Mouse (Mus musculus) layer of hippocampus, adult 2 months (tissue): Measurements from ENCODE around the gene Leng8. TPM values are rescaled to one million over a fixed set of nuclear protein-coding genes. Genes with fewer than 3 reads are reported as not detected.

Experiments used
- DNase-seq, 2 experiments: peaks; one replicate each; pipeline ENCODE4 v3.0.0; 2022; ENCODE audit warnings: low spot score in 2 of 2
- H3K27ac ChIP-seq: fragments of 200-600 bp; 2 replicates; pipeline ENCODE4 v1.8.1; 2022
- H3K4me3 ChIP-seq: fragments of 200-600 bp; 2 replicates; pipeline ENCODE4 v1.8.1; 2022; ENCODE audit warnings: mild to moderate bottlenecking
- CTCF ChIP-seq: fragments of 200-600 bp; conservative IDR thresholded peaks from 2 replicates; pipeline ENCODE4 v1.8.1; 2022; ENCODE audit warnings: antibody characterized with exemption, mild to moderate bottlenecking, moderate library complexity
- total RNA-seq, 2 experiments: library from RNA; stranded (reverse); gene quantifications; 2 replicates each; pipeline ENCODE4 v1.2.3; 2021

The Leng8 gene
- total RNA-seq, 2 experiments from 2014 or later, result 189 to 218 TPM

DNA sequence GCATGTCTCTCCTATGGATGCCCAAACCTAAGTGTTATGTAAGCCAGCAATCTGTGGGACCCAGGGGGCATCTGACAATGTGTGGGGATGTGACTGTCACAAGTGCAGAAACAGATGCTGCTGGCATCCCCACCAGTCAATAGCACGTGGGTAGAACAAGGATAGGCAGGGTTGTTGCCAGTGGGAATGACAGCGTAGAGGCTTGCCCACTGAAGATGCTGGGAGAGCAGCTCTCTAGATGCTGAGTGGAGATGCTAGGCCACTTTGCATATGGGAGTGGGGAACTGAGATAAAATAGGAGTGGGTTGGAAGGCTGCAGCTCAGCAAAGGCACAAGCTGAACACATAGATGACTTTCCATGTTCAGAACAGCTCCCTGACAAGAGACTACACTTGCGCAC, 4.3 kb upstream of the Leng8 start:
- H3K27ac ChIP-seq, result peak overlapping the region; percentile 99
- no peak for TF ChIP-seq CTCF
- DNase-seq, result peak; percentile 57 to 80

DNA sequence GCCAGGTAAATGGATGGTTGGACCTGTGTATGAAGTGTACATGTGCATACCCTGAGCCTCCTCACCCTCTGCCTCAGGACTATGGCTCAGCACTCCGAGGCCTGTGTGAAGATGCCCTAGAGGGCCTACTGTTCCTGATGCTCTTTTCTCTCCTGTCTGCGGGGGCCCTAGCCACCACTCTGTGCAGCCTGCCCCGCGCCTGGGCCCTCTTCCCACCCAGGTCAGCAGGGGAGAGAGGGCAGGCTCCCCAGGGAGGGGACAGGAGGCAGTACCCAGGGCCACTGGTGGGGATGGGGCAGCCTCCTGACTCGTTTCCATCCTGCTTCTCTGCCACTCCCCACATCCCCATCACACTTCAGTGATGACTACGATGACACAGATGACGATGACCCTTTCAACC, 3.8 kb upstream of the Leng8 start:
- H3K27ac ChIP-seq, result peak overlapping the region; percentile 99
- DNase-seq, result no peak
- no peak overlapping the region; the same call in 1 of the 2 replicates for H3K4me3 ChIP-seq
- no peak for TF ChIP-seq CTCF

More for the DNA sequence above, 4.3 kb upstream of the Leng8 start:
- H3K4me3 ChIP-seq, result no peak overlapping the region; the same call in 1 of the 2 replicates

DNA sequence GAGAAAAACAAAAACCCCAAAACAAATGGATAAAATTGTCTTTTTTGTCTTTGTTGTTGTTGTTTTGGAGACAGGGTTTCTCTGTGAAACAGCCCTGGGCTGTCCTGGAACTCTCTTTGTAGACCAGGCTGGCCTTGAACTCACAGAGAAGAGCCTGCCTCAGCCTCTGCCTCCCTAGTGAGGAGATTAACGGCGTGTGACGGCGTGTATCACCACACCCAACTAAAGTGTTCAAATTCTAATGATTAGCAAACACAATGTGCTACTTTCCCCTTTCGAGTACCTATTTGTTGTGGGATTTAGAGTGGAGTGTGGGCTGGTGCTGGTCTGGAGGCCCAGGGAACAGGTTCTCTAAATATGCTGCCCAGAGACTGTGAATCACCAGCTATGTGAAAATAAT, 1.9 kb upstream of the Leng8 start:
- TF ChIP-seq CTCF, result no peak
- H3K27ac ChIP-seq, result peak overlapping the region; percentile 99
- DNase-seq, result no peak

DNA sequence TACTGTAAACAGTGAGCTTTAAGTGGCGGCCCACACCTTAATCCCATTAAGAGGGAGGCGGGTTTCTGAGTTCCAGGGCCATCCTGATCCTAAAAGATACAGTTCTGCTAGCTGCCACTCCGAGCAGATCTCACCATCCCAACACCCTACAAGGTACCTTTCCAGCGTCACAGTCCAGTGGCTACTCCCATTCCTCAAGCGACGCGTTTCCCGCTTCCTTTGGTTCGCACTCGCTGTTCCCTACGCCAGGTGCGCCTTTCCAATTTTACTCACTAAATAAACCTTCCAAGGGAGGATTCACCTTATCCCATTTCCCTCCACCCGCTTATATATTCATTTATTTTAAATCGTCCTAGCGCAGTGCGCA, 452 bp upstream of the Leng8 start:
- H3K4me3 ChIP-seq, result peak overlapping the region; percentile 99
- peak overlapping the region; percentile 98 for H3K27ac ChIP-seq
- no peak for DNase-seq
- TF ChIP-seq CTCF, result 0 out of 2 replicates have a peak, but pooled peaks have one; percentile 4

More for the DNA sequence above, 1.9 kb upstream of the Leng8 start:
- no peak overlapping the region for H3K4me3 ChIP-seq

DNA sequence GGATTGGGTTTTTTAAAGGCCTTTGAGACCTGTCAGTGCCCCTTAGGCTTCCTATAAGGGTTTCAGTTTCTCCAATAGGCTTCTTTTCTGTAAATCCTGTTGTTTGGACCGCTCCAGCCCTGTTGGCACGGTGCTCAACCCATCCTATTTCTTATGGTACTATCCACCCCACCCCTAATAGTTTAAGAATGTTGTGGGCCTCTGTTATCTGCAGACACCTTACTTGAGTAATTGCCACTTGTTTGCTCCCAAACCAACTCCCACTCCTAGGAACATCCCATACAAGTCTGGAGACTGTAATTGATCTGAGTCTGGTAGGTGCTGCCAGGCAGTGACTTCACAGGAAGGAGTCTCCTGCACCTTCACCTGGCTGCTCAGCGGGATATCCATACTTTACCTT, 907 bp downstream of the Leng8 start:
- DNase-seq, result no peak
- Histone ChIP-seq H3K27ac (peak overlapping the region; percentile 98), H3K4me3 (peak overlapping the region; percentile 99)
- no peak for TF ChIP-seq CTCF

DNA sequence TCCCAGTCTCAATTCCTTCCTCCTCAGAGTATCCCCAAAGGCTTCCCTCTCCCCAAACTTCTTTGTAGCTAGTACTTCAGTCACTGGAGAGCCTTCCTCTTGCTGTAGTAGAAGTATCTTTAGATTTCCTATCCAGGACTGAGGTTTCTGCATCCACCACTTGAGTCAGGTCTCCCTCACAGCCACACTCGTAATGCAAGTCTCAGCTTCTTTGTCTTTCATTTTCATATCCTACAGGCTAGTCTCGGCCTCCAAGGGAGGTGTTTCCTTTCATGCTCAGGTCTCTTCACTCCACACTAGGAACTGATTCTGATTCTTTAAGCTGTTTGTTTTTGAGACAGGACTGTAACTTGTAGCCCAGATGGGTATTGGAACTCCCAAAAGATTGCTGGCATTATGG, 1.3 kb downstream of the Leng8 start:
- peak overlapping the region; percentile 99 for H3K4me3 ChIP-seq
- peak overlapping the region; percentile 98 for H3K27ac ChIP-seq
- no peak for DNase-seq
- TF ChIP-seq CTCF, result no peak

DNA sequence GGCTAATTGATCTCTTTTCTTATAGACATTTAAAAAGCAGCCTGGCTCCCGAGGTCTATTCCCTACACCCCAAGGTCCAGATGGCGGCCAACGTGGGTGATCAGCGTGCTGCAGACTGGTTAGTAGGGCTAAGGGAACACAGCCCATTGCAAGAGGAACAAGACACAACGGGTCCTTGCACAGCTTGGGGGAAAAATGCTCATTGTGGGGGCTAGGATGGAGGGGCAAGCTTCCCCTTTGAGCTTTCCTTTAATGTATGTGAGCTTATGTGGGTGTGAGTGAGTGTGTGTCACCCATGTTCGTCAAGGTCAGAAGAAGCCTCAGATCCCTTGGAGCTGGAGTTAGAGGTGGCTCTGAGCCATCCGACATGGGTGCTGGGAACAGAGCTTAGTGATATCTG, 1.8 kb downstream of the Leng8 start:
- no peak for TF ChIP-seq CTCF
- H3K4me3 ChIP-seq, result no peak overlapping the region
- DNase-seq, result no peak
- 0 out of 2 replicates have a peak overlapping the region, but pooled peaks have one; percentile 98 for H3K27ac ChIP-seq

DNA sequence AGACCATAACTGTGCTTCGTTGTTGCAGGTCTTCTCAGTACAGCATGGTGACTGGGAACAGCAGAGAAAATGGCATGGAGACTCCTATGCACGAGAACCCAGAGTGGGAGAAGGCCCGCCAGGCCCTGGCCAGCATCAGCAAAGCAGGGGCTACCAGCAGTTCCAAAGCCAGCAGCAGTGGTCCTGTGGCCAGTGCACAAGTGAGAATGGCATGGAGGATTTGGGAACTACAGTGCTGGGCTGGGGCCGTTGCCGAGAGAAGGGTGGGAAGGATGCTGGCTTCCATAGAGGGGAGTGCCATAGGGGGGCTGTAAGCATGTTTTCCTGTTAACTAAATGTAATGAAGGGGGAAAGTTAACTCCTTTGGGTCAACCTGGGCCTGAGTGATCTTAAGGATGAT, 2.6 kb downstream of the Leng8 start:
- DNase-seq, result no peak
- no peak for TF ChIP-seq CTCF

DNA sequence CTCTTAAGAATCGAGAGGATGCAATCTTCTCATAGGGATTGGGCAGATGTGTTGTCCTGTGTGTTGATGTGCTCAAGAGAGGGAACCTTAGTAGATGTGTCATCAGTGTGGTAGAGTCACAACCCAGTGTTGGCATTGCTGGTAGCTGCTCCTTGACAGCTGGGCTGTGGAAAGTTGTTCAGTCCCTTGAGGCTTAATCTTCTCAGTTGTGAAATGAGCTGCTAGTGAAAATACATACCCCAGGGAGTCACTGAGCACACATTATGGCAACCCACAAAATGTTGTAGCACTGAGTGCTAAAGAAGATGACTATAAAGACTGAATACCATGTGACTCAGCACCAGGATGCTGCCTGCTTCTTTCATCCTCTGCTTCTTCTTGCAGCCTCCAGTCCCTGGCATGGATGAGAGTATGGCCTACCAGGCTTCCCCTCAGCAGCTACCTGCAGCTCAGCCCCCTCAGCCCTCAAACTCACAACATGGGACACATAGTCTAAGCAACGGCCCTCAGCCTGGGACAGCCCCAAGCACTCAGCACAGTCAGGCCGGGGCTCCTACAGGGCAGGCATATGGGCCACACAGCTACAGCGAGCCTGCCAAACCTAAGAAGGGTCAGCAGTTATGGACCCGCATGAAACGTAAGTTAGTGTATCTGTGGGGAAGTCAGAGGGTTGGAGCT, 4.9 kb downstream of the Leng8 start:
- no peak for TF ChIP-seq CTCF
- H3K4me3 ChIP-seq, result no peak overlapping the region
- no peak for DNase-seq
- H3K27ac ChIP-seq, result no peak overlapping the region

More for the DNA sequence above, 2.6 kb downstream of the Leng8 start:
- Histone ChIP-seq H3K4me3 (no peak overlapping the region), H3K27ac (no peak overlapping the region)

DNA sequence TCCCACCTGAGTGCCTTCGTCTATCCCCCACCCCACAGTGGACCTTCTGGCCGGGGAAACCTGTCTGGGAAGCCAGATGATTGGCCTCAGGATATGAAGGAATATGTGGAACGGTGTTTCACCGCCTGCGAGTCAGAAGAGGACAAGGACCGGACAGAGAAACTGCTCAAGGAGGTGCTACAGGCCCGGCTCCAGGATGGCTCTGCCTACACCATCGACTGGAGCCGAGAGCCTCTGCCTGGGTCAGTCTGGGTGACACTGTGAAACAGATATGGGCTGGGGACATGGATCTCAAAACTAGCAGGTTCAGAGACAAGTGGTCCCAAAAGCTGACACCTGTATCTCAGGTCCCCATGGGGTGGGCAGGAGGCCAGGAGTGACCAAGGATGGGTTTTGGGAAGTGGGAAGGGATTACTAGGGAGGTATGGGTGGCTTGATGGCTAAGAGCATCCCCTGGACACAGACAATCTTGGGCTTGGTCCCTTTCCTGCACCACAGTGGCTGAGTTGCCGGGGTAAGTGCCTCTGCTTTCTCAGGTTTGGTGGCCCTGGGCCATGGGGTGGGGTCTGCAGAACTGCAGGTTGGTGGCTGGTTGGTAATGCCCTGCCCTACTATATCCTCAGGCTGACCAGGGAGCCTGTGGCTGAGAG, 6.1 kb downstream of the Leng8 start:
- H3K4me3 ChIP-seq, result no peak overlapping the region
- DNase-seq, result peak in 1 of 2 experiments; percentile 6
- TF ChIP-seq CTCF, result no peak
- no peak overlapping the region for H3K27ac ChIP-seq

DNA sequence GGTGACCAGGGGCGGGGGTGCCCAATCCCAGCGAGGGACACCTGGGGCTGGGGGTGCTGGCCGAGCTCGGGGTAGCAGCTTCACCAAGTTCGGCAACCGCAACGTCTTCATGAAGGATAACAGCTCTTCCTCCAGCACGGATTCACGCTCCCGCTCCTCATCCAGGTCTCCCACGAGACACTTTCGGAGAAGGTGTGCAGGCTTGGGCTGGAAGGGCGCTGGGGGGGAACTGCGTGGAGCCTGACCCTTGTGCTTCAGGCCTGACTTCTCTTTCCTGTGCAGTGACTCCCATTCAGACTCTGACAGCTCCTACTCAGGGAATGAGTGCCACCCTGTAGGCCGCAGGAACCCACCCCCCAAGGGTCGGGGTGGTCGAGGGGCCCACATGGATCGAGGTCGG, 6.7 kb downstream of the Leng8 start:
- Histone ChIP-seq H3K4me3 (no peak overlapping the region), H3K27ac (no peak overlapping the region)
- no peak for TF ChIP-seq CTCF
- peak in 1 of 2 experiments; percentile 8 for DNase-seq

DNA sequence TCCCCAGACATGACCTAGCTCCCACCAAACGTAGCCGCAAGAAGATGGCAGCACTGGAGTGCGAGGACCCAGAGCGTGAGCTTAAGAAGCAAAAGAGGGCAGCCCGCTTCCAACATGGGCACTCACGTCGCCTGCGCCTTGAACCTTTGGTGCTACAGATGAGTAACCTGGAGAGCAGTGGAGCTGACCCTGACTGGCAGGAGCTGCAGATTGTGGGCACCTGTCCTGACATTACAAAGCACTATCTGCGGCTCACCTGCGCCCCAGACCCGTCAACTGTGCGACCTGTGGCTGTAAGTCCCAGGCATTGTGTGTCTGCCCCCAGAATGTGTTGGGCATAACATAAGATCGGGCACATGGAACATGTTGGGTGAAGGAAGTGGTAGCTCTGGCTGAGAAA, 7.2 kb downstream of the Leng8 start:
- Histone ChIP-seq H3K4me3 (no peak overlapping the region), H3K27ac (no peak overlapping the region)
- TF ChIP-seq CTCF, result no peak
- DNase-seq, result peak in 1 of 2 experiments; percentile 6

DNA sequence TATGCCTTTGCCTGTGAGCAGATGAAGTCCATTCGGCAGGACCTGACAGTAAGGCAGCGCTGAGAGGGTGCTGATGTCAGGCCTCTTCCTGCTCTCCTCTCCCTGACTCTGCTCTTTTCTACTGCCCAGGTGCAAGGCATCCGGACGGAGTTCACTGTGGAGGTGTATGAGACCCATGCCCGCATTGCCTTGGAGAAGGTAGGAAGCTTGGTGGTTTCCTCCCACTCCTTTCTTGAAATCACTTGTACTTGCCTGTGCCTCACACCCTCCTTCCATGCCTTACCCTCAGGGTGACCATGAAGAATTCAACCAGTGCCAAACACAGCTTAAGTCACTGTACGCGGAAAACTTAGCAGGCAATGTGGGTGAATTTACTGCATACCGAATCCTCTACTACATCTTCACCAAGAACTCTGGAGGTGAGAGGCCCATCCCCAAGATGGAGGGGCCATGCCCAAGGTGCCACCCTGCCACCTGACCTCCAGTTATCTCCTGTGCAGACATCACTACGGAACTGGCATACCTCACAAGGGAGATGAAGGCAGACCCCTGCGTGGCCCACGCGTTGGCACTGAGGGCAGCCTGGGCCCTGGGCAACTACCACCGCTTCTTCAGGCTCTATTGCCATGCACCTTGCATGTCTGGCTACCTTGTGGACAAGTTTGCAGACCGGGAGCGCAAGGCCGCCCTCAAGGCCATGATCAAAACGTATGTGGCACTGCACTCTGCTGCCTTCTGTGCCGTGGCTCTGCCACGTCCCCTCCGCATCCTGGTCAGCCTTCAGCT, 8.1 kb downstream of the Leng8 start:
- TF ChIP-seq CTCF, result no peak
- no peak overlapping the region for H3K4me3 ChIP-seq
- H3K27ac ChIP-seq, result no peak overlapping the region
- peak in 1 of 2 experiments; percentile 8 for DNase-seq
